Mouse (Mus musculus) adrenal gland, postnatal 14 days (tissue): ENCODE measurements around the gene Raly. TPM values are rescaled to one million over a fixed set of nuclear protein-coding genes. Genes with fewer than 3 reads are reported as not detected.

ENCODE experiments used
- DNase-seq: peaks from one replicate; pipeline ENCODE4 v3.0.0; 2021; ENCODE audit warnings: mixed read lengths
- long read RNA-seq, 2 experiments: library from polyadenylated mRNA; stranded (forward); transcript quantifications; one replicate each; pipeline ENCODE4 v2.0.0; 2021
- total RNA-seq: library from RNA; stranded (reverse); gene quantifications from 2 replicates; pipeline ENCODE4 v1.2.3, GENCODE M21; 2021

The Raly gene
- total RNA-seq: 189 and 194 TPM in 2 replicates
- long read RNA-seq, experiment 1, partial matches to known transcripts: 4 of 11 reads
- long read RNA-seq, experiment 1, other reads (novel, unspliced or antisense): 0 of 11 reads
- long read RNA-seq, experiment 2, partial matches to known transcripts: 1 of 8 reads
- long read RNA-seq, experiment 2, other reads (novel, unspliced or antisense): 1 of 8 reads

DNA sequence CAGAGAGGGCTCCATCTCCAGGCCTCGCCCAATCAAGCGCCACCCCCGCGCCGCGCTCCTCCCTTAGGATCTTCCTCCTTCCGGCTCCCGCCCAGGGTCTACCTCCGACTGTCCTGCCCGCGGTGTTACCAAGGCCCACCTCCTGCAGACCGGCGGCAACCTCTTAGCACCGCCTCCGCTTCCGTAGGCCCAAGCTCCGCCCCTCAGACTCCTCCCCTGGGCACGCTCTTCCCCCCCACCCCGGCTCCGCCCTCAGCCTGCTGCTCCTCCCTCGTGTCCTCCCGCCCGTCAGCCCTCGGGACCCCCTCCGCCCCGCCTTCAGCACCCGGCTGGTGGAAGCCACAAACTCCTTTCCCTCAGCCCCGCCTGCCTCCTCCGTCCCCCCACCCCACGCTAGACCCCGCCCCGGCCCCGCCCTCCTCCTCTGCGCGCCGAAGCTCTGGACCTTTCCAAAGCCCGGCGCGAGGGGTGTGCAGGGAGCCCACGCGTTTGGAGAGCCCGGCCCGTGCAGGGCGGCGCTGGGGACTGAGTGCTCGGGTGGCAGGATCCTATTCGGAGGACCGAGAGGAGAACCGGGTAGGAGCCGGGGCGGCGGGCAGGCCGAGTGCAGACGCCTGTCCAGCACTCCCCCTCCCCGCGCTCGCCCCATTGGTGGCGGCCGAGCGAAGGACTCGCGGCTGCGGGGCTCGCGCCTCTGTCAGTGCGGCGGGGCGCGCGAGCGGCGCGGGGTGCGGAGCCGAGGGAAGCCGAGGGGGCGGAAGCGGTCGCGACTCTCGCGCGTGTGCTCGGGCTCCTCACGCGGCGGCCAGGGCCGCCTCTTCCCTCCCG lies at the start of gene Raly, which contains the start of gene a:
Raly (plus strand) TSS at position 441 of the 828 bp plus-strand sequence.
a (plus strand) TSS at position 747 of the 828 bp plus-strand sequence.
- peak; percentile 100 for DNase-seq

DNA sequence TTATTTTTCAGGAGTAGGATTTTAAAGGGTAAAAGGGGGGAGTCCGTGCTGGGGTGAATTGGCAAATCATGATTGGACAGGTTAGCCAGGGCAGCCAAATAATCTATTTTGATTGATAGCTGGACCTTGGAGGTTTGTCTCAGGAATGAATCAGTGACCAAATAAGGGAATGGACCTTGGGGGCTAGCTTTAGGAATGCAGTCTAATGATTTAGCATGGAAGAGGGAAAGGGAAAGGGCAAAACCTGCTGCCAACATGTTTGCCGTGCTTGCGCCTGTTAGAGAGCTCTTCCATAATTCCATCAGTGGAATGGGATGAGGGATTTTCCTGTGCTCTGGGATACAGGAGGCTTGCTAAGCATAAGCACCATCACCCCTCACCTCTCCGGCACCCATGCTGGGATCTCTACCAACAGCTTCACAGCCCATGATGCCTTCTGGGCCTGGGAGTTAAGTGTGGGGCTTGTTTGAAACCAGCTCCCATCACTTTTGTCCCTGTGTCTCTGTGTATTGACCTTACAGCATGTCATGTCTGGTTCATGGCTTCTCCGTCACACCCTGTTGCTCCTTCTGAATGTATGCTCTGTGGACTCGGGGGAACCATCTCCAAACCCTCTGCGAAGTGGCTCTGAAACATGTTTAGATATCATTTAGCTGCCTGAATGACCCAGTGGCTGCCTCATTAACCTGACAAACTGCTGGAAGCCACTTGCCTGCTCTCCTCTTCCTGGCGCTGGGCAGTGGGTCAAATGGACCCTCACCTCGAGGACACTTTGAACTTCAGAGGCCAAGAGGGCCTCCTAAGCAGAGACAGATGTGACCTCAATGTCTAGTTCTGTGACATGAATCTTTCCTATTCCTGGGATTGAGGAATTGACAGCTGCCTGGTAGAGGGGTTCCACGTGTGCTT lies 47.7 kb upstream of the Raly start:
- peak; percentile 60 for DNase-seq

DNA sequence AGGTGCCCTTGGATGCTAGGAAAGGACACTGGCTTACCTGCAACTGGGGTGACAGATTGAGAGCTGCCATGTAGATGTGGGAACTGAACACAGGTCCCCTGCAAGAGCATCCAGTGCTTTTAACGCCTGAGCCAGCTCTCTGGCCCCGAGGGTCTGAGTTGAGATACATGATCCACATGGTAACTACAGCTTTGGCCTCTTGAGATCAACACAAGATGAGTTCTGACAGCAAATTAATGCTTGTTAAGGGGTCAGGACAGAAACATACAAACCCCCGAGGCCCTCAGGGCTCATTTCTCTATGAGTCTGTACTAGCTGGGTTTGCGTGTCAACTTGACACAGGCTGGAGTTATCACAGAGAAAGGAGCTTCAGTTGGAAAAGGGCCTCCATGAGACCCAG lies 47.0 kb upstream of the Raly start:
- no peak for DNase-seq

DNA sequence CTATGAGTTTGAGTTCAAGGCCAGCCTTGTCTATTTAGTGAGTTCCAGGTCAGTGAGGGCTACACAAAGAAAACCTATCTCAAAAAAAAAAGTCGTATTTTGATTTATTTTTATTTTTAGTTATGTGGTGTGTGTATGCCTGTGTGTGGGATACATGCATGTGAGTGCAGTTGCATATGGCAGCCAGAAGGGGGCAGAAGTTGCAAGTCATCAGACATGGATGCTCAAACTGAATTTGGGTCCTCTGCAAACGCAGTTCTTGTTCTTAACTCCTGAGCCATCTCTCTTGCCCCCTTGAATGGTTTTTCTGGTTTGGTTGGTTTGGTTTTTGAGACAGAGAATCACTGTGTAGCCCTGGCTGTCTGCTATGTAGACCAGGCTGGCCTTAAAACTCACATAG lies 42.5 kb upstream of the Raly start:
- no peak for DNase-seq

DNA sequence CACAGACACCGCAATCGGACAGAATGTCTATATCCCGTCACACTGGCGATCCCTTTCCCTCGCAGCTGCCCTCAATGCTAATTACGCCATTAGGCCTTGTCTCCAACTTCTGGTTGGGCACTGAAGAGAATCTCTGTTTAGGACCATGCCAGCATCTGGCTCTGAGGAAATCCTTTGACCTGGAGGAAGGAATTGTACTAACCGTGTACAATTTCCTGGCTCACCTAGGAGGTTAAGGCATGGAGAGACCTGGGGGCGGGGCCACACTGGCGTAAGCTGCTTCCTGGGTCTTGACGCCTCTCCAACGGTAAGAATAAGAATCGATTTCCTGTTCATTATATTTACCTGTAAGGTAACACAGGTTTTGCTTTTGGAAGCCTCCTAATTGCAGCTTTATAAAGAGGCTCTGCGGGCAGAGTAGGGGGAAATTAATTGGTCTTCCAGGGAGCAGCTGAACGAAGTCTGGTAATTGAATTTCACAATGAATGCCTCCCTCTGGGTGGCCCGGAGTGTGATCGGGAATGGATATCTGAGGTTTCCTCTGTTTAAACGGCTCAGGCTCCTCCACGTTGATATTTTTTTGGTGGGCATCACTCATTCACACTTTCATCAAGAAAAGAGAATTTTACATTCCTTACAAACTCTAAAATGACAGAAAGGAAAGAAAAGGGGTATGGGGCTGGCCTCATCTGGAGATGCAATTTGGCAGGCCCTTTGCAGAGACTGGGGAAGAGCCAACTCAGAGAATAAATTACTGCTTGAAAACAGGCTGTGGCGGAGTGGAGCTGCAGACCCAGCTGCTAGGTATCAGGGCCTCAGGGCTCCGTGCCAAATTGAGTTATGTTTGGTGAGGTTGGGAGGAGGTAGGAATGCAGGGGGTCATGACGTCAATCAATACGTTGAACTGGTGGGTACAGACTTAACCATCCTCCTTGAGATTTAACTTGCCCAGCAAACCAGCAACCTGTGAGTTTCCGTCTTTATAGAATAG lies 41.6 kb upstream of the Raly start:
- DNase-seq: peak; percentile 56

DNA sequence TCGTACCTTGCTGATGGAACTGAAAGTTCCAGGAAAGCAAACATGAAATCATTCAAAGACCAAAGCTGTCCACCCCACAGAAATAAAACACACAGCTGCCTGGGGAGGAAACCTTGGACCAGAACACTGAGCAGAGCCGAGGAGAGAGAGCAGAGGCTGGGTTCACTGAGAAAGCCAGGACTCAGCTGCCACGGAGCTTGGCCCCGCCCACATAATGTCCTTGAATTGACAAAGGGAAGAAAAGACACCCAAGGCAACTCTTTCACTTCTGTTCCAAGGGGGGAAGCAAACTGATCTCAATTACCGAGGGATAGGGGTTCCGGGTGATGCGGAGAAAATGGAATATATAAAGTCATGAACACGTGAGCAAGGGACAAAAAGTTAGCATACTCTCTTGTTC lies 39.0 kb upstream of the Raly start:
- peak; percentile 78 for DNase-seq

DNA sequence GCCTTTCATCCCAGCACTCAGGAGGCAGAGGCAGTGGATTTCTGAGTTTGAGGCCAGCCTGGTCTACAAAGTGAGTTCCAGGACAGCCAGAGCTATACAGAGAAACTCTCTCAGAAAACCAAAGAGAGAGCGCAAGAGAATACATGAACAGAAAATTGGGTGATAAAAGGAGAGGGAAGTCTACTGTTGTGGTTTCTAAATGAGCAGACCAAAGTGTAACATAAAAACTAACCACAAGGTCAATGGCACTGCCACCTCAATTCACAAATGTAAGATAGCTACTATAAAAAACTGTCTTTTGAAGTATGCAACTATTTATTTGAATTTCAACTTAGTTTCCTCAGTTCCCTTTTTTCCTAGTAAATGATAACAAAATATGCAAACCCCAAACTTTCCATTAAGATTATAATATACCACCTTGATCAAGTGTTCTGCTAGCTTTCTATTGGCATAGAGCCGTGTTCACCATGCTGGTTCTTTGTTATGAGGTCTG lies 36.8 kb upstream of the Raly start:
- DNase-seq: no peak

DNA sequence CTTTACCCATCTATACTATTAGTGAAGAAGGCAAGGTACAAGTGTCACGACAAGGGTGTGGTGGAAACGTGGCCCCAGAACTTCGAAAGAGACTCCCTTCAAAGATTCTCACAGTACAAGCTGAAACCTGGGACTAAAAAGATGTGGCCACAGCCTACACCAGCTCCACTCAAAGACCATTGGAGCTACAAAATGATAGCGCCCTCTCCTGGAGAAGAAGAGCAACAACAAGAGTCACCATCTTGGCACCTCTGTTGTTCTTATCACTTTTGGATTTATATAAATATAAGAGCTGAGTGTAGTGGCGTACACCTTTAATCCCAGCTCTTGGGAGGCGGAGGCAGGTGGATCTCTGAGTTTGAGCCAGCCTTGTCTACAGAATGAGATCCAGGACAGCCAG lies 35.1 kb upstream of the Raly start:
- DNase-seq: peak; percentile 42

DNA sequence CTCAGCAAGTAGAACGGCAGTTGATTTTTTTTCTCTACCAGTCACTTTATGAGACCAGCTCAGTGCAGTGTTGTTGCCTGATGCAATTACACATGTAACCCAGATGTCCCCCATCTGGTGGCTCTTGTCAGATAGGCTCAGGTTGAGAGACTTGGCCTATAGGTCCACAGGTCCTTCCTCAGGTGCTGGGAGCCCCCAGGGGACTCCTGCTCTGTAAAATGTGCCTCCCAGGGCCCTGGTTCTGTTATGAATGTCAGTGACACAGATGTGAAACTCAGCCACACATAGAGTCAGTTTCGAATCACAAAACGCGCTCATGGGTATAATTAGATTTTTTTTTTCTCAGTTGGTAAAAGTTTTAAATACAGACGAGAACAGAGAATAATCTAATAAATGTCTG lies 33.2 kb upstream of the Raly start:
- DNase-seq: no peak

DNA sequence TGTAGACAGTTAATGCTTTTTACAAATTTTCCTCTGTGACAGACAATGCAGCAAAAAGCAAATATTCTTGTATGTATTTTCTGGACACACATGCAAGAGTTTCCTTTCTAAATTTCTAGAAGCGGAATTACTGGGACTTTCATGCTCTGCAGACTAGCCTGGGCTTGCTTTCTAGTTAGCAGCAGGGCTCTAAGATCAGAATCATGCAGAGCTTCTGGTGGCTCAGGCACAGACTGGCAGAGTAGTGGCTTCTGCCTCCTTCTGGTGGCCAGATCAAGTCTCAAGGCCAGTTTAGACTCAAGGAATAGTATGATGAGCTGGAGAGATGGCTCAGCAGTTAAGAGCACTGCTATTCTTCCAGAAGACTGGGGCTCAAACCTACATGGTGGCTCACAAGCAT lies 32.4 kb upstream of the Raly start:
- DNase-seq: no peak

DNA sequence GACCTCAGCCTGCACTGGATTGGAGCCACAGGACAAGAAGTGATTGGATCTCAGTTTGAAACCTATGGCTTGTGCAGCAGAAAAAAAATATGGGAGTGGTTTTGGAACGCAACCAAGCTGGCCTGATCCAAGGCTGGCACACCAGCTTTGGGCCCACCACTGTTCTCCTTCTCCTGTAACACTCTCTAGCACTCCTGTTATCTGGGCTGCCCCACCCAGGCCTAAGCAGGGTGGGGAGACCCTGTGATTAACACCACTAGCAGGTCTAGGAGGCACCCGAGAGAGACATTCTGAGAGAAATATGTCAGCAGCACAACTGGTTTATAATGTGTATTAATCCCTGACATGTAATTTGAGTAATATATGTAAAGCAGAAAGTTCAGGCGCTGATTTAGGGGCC lies 27.7 kb upstream of the Raly start:
- no peak for DNase-seq

DNA sequence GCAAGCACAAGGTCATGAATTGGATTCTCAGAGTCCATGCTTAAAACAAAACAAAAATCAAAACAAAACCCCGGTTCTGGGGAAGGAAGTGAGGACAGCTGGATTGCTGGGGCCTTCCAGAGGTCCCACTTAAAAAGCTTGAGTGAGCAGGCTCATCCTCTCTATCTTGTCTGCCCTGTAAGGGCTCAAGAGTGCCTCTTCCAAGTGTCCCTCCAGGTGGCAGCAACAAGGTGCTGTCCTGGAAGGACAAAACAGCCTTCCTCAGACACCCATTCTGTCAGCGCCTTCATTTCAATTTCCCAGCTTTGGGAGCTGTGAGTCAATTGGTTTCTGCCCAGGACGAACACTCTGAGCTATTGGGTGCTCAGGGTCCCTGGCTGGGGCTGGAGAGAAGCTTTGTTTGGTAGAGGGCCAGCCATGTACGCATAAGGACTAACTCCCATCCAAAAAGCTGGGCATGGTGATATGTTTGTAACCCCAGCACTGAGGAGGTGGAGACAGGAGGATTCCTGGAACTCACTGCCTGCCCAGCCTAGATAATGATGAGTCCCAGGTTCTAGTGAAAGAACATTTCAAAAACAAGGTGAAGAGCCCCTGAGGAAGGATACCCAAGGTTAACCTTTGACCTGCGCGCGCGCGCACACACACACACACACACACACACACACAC lies 25.9 kb upstream of the Raly start:
- no peak for DNase-seq

DNA sequence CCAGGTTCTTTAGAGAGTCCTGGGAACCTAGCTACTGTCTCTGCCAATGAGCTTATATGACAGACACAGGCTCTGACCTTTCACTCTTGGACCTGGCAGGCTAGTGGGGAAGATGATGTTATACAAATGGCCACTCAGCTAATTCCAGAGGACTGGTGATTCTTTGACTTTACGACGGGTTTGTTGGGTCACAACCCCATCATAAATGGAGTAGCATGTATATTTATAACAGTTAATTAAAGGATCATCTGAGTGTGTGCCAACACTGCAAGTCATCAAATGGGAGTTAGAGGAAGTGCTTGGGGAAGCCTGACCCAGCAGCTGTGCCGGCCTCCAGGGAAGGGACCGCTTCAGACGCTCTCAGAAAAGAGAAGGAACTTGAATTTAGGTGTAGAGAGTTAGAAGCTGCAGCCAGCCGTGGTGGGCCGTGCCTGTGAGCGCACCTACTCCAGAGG lies 25.3 kb upstream of the Raly start:
- no peak for DNase-seq

DNA sequence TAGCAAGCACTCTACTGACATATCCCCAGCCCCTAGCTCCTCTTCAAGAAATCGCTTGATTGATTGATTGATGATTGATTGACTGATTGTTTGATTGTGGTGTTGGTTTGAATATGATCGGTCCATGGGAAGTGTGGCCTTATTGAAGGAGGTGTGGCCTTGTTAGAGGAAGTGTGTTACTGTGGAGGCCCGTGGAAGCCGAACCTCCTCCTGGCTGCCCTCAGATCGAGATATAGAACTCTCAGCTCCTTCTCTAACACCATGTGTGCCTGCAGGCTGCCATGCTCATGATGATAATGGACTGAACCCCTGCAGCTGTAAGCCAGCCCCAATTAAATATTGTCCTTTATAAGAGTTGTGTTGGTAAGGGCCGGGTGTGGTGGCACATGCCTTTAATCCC lies 23.8 kb upstream of the Raly start:
- no peak for DNase-seq

DNA sequence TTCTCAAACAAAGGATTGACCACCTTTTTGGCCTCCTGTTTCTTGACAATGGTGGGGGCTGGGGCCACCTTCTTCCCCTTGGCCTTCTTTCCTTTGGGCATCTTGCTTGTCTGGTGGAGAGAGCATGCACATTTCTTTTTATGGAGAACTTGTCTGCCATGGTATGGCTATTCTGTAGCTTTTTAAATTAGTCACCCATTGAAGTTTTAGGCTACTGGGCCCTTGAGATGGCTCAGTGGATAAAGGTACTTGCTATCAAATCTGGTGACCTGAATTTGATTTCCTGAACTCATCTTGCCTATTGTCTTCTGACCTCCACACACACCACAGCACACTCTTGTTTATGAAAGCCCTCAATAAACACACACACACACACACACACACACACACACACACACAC lies 21.0 kb upstream of the Raly start, which contains the start of gene Gm14214:
Gm14214 (minus strand) TSS at position 101 of the 400 bp plus-strand sequence.
- DNase-seq: no peak

DNA sequence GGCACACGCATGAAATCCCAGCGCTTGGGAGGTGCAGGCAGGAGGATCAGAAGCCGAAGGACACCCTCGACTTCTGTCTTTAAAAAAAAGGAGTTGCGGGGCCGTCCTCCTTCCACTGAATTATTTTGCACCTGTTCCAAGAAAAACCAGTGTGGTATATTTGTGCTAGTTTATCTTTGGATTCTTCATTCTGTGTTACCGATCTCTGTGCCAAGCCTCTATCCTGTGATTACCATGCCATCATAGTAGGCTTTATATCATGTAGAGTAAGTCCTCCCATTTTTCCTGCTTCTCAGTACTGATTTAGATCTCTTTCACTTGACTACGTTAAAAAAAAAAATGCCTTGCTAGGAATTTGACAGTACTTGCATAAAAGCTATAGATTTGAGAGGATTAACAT lies 19.3 kb upstream of the Raly start:
- no peak for DNase-seq

DNA sequence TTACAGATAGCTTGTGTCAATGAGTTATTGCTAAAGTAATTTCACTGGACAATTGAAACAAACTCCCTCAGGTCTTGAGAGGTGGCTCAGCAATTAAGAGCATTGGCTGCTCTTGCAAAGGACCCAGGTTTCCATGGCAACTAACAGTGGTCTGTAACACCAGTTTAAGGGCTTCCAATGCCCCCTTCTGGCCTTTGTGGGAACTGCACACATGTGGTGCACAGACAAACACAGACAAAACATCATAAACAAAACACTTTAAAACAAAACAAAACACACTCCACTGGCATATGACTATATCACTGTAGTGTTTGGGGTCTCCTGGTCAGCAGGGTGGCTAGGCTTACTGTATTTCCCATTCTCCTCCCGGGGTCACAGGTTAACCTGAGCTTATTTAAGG lies 16.9 kb upstream of the Raly start:
- peak; percentile 74 for DNase-seq

DNA sequence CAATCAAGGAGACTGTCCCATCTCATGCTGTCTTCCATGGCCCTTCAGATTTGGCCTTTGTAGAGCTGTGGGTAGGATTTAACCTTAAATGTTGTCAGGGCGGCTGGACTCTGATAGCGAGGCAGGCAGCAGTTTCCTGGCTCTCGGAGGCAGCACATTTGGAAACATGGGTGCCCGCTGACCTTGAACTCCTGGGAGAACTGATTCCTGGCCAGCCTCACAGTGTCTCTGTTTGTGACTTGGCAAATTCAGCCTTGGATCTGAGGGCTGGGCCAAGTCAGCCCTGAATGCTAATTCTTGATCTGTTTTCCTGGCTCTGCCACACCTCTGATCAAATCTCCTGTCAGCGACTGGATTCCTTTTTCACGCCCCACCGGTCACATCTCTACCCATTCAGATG lies 14.4 kb upstream of the Raly start:
- DNase-seq: peak; percentile 83

DNA sequence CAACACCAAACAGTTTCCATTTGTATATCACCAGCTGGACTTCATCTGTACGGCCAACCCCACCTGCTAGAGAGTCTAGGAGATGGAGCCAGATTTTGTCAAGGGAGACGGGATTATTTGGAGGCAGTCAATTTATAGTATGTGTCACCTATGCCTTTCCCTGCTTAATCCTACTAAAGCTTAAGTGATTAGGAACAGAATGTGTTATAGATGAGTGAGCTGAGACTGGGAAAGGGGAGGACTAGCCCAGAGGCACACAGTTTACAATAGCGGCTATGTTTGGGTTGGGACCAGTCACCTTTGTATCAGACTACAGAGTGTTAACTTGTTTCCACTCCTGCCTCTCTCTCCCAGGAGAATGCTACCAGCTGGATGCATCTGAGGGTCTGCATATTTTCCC lies 11.2 kb upstream of the Raly start:
- DNase-seq: no peak

DNA sequence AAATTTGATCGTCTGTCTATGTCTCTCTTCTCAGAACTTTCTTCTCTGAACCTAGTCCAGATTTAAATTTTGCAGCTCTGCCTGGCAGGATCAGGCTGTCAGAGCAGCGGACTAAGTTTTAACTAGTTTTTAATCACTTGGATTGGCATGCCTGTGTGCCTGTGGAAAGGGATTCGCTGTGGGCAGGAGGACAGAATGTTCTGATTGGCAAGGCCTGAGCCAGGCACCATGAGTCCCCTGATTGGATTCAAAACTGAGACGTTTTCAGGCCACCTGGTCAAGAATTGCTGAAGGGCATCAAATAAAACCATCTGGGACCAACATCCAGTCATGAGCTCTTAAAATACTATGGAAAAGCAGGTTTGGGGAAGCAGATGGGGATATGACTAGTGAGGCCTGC lies 8.5 kb upstream of the Raly start:
- no peak for DNase-seq
